Mouse (Mus musculus) frontal cortex, adult 2 months (tissue): Measurements from ENCODE around the gene Kndc1. TPM values are rescaled to one million over a fixed set of nuclear protein-coding genes. Genes with fewer than 3 reads are reported as not detected.
A peak's percentile ranks its signal among the peaks of the same experiment; 100 is the strongest.

Source experiments
- DNase-seq, 2 experiments: peaks; one replicate each; pipeline ENCODE4 v3.0.0; 2022; ENCODE audit warnings: low spot score in 1 of 2; ENCODE audit errors: extremely low spot score in 1 of 2
- polyA plus RNA-seq: library from polyadenylated mRNA; depleted of rRNA; stranded (reverse); fragments of >200 nt; gene quantifications from 2 replicates; pipeline ENCODE4 v1.2.3, GENCODE M21; 2012

Kndc1 gene
- polyA plus RNA-seq, 1 experiment: 29.7 TPM

DNA sequence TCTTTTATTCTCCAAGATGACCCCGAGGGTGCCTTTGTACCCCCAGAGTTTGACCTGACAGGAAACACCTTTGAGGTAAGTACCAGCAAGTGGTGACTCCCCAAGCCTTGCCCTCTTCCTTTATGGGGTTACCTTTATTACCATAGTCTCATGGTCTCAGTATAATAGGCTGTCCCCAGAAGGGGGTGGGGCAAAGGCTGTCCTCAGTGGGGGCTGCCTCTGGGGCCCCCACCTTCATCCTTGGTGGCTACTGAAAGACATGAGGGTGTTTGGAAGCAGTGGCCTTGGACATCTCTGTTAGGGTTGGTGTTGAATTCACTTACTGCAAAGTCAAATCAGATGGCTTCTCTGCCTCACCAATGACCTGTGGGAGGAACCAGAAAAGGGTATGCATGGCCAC, 7.5 kb downstream of the Kndc1 start:
- no peak for DNase-seq

DNA sequence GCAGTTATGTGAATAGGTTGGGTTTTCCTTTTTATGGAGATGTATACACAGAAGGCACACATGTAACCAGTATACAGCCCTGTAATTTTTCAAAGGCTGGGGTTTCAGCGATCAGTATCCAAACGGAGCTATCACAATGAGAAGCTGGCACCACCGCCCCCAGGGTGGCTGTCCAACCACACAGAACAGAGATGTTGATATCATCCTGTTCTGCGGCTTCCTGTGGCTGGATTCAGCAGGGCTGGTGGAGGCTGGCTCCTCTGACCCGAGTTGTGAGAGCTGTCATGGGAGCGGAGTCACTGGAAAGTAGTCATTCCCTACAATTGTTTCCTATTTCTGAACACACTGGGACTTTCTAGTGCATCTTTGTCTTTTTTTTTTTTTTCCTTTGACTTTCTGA, 10.8 kb downstream of the Kndc1 start:
- DNase-seq: no peak

DNA sequence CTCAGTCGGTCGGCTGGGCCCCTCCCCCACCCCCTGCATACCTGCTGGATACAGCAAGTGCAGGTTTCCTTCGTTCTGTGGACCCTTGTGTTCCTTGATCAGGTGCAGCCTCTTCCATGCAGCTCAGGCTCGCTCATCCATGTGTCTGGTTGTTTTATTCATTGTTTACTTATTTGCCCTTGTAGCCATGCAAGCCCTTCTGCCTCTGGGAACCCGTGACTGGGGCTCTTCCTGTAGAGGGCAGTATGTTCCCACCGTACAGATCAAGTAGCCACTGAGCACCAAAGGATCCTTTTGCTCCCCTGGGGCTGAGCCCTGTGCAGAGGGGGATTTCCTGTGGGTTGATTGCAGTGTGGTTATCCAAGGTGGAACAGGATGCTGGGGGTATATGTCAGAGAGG, 11.2 kb downstream of the Kndc1 start:
- peak in 1 of 2 experiments; percentile 55 for DNase-seq

DNA sequence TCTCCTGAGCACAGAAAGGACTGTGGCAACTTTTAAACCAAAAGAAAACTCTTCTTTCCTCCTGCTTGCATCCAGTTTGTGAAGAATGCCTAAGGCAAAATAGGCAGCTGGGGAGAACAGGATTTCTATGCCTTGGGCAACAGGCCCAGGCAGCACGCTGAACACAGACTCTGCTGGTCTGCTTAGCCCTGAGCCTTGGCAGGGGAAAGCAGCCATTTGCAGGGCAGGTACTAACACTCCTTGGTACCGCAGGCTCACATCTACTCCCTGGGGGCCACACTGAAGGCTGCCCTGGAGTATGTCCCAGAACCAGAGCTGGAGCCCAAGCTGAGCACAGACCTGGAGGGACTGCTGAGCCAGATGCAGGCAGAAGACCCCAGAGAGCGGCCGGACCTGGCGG, 13.7 kb downstream of the Kndc1 start:
- DNase-seq: no peak

DNA sequence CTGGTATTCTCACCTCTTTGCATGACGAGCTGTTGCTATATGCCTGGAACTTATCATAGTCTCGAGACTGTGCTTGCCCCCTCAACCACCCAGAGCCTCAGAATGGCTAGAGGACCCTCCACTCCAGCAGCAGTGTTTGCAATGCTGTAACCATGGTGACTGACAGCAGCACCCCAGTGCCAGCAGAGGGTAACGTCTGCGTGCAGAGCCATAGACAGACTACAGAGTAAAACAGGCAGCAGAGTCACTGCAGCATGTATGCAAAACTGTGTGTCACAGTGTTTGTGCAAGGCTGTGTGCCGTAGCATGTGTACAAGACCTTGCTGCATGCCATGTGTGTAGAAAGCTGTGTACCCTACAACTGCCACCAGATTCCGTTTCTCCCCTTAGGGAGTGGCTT, 15.0 kb downstream of the Kndc1 start:
- DNase-seq: no peak

DNA sequence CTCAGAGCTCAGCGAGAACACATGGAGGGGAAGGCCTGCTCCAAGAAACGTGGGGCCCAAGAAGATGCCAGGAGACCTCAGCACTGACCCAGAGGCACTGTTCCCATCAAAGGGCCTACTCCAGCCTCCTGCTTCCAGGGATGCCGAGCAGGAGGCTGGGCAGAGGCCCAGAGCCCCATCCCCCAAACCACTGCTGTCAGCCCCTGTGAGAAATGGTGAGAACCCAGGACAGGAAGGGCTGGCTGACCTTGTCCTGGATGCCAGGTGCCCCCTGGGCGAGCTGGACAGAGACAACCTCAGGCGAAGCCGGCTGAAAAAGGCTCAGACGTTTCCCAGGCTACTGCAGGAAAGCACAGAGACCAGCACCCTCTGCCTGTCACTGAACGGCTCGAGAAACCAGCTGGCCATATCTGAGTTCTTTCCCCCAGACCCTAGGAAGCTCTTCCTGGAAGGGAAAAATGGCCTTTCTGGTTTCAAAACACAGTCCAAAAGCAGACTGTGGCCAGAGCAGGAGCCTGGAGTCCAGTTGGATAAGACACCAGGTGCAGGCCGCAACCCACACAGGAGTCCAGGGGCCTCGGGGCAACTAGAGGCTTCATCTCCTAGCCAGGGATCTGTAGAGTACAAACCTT, 15.8 kb downstream of the Kndc1 start:
- DNase-seq: no peak

DNA sequence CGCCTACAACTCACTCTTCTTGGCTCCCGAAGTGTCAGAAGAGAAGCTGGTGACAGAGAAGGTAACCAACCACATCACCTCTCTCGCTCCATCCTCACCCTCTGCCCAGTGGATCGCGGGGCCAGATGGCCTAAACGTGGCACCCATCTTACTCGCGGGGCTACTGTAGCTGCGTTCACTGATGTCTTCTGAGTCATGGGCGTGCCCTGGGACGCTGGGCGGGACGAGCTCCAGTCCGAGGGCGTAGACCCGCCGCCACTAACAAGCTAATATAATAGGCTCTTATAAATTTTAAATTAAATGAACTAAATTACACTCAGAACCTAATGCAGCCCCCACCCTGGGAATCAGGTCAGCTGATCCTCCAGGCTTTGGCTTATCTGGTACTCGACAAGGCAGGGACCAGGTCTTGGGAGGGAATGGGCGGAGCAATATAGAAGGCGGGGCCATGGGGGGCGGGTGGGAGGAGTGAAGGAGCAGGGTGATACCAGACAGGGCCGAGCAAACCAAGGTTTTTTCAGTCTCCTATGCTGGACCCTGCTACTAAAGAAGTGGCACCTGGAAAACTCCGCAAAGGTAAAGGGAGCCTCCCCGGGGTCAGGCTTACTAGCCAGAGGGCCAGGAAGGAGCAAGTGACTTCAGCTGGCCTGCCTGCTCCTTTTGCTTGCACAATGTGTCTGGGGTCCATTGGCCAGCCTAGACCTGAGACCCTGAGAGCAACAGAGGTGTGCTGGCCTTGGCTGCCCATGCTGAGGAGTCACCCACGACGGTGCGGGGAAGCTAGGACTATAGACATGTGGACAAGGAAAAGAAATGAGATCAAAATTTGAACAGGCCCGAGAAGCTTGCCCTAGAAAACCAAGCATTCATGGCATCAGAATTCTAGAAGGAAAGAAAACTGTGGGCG, 19.9 kb downstream of the Kndc1 start:
- DNase-seq: no peak

DNA sequence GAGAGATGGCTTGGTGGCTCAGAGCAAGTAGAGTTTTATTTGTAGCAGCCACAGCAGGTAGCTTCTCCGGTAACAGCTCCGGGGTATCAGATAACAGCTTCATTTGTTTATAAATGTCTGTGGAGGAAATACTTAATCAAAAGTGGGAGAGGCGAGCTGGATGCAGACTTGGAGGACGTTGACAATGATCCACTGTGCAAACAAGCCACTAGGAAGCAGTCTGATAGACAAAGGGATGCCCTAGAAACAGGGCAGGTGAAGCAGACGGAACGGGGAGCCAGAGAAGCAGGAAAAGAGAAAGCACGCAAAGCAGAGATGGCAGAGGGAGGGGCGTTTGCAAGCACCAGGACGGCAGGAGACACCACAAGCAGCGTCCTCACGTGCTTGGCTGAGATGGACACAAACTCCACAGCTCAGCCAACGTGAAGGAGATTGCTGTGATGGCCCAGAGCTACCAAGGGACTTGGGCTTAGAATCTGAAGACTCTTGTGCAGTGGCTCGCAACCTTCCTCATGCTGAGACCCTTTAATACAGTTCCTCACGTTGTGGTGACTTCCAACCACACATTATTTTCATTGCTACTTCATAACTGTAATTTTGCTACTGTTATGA, 21.3 kb downstream of the Kndc1 start:
- DNase-seq: no peak

DNA sequence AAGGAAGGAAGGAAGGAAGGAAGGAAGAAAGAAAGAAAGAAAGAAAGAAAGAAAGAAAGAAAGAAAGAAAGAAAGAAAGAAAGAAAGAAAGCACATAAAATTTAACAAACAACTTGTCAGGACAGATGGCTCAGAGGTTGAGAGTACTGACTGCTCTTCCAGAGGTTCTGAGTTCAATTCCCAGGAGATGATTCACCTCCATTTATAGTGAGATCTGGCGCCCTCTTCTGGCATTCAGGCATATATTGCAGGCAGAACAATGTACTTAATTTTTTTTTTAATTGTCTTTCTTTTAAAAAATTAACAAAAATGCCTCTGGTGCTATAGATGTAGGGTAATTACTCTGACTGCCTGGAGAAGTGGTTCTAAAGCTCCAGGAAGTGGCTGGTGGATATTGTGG, 21.8 kb downstream of the Kndc1 start:
- no peak for DNase-seq

DNA sequence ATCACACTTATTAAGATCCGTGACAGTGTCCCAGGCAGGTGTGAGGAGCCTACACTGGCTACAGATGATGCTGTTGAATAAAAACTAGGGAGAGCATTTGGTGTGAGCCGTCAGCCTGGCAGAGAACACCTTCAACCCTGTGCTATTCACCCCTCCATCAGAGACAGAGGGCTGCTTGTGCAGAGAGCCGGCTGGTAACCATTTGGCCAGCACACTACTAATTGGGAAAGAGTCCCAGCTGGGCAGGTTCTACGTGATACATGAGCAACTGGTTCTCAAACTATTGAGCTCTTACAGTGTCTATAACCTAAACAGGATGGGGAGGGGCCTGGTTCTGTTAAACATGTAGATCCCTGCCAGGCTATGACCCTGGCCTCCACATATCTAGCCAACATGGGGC, 23.8 kb downstream of the Kndc1 start:
- DNase-seq: no peak

DNA sequence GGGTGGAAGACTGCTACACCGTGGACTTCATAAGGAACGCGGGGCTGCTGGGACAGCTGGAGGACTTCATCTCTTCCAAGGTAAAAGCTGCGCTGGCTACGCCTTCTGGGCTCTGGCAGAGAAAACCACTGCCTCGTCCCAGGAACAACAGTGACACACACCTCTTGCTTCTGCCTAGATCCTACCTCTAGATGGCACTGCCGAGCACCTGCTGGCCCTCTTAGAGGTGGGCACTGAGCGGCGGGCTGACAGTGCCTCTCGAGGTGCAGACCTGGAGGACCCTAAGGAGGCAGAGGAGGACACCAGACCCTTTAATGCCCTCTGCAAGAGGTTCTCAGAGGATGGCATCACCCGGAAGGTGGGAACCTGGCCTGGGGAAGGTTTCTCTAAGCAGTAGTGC, 36.2 kb downstream of the Kndc1 start:
- peak in 1 of 2 experiments; percentile 50 for DNase-seq

DNA sequence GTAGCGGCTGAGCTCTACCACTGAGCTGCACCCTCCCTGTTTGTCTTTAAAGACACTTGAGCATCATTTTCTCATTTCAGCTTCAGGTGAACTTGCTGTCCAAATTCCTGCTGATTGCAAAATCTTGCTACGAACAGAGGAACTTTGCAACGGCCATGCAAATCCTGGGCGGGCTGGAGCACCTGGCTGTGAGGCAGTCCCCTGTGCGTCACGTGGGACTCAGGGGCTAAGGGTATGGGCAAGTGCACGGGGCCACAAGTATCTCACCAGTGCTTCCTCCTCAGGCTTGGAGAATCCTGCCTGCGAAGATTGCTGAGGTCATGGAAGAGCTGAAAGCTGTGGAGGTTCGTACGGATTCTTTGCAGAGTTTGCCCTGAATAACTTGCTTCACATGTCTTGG, 42.2 kb downstream of the Kndc1 start:
- DNase-seq: no peak

DNA sequence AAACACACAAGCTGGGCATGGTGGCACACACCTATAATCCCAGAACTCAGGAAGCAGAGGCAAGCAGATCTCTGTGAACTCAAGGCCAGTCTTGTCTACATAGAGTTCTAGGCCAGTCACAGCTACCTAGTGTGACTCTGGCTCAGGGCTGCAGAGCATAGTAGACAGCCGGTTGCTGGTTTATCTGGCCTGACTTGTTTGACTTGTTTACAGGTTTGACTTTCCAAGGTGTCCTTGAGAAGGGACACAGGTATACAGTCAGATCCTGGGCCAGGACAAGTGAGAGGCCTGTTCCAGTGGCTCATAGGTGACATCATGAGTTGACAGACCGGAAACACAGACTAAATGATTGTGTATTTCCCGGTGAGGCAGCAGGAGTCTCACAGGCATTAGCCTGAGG, 42.6 kb downstream of the Kndc1 start:
- DNase-seq: no peak

DNA sequence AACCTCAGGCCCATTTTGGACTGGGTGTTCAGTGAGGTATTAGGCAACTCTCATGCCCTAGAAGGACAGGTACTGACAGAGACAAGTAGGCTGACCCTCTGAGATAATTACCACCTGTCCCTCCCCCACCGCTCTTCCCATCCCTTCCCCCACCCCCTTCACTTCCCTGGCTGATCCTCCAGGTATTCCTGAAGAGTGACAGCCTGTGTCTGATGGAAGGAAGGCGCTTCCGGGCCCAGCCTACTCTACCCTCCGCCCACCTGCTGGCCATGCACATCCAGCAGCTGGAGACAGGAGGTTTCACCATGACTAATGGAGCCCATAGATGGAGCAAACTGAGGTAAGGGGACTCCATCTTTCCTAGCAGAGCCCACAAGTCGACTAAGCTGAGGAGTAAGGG, 43.3 kb downstream of the Kndc1 start:
- no peak for DNase-seq

DNA sequence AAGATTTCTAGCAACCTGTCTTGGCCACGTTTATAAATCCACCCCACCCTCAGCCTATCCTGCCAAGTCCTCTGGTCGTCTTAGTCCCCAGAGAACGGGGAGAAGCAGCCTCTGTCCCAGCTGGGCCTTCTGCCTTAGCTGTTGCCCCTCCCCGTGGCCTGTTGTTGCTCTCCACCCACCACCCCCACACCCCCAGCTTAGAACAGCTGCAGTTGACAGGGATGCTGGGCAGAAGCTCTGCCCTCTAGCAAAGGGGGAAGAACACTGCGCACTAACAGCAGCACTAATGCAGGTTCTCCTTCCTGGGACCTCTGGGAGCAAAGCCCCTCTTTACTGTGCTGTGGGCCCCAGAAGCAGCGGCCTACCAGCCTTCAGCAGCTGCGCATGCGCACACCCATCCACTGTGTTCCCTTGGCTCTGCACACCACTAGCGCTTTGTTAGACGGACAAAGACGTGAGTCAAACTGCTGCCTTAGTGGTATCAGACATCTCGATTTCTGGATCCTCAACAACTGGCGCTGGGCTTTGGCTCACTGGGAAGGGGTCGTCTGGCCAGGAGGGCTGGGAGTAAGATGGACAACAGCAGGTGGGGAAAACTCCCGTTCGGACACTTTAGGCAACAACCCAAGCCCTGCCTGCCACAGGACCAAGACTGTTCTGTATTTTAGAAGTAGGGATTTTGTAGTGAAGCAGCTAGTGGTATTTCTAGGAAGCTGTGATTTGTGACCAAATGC, 46.1 kb downstream of the Kndc1 start:
- DNase-seq: no peak

DNA sequence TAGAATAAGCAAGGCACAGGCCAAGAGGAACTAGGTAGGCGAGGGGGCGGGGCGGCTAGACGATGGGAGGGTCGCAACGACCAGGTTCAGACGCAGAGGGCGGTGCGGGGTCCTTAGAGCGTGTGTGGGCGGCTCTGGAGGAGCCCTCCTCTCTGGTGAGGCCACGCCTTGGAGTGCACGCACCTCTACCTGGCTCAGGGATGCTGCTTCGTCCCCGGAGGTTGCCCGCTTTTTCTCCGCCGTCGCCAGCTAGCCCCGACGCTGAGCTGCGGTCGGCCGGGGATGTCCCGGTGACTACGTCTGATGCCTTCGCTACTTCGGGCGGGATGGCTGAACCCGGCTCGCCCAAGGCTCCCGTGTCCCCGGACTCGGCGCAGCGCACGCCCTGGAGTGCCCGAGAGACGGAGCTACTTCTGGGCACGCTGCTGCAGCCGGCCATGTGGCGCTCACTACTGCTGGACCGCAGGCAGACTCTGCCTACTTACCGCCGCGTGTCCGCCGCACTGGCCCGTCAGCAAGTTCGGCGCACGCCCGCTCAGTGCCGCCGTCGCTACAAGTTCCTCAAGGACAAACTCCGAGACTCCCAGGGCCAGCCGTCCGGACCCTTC, 49.3 kb downstream of the Kndc1 start, which contains the start of gene Utf1:
TSS of gene Utf1 (plus strand) at position 116 of the 608 bp plus-strand sequence.
- DNase-seq: peak in 1 of 2 experiments; percentile 4

DNA sequence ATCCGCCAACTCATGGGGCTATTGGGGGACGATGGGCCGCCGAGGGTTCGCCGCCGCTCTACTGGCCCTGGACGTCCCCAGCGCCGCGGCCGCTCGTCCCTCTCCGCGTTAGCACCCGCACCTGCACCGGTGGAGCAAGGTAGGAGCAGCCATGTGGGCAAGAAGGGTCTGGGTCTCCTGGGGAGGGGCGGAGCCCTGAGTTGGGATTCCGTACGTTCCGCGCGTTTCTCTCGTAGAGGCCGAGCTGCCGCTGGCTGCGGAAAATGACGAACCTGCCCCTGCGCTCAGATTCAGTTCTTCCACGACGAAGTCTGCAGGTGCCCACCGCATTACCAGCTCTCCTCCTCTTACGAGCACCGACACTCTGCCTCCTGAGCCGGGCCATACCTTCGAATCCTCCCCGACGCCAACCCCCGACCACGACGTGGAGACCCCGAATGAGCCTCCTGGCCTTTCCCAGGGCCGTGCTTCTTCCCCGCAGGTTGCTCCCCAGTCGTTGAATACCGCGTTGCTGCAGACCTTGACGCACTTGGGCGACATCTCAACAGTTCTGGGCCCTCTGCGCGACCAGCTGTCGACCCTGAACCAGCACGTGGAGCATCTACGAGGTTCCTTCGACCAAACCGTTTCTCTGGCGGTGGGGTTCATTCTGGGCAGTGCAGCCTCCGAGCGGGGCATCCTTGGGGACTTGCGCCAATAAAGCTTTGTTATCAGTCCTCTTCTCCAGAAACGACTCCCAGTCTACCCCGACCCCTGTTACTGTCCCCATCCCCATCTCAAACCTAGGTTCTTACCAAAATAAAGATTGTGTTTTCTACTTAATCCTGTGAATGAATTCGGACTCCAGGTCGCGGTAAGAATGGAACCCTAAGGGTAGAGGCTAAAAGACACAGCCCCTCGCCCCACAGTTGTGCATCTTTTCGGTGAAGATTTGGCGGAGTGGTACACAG, 50.1 kb downstream of the Kndc1 start:
- DNase-seq: no peak

DNA sequence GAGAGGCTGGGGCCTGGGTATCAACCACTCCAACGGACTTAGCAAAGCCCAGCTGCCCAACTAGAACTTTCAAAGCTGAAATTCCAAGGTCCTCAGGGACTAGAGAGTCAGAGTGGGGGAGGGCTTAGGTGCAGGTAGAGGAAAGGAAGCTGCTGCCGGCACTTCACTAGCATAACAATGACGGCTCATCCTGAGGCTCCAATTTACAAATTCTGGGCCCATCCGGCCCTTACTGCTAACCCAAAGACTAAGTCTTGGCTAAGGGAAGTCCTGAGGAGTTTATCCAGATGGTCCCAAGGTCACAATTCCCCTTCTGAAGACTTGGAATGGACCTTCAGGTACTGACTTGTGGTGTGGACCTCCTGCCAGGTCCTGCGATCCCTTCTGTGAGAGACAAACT, 51.0 kb downstream of the Kndc1 start:
- DNase-seq: no peak

DNA sequence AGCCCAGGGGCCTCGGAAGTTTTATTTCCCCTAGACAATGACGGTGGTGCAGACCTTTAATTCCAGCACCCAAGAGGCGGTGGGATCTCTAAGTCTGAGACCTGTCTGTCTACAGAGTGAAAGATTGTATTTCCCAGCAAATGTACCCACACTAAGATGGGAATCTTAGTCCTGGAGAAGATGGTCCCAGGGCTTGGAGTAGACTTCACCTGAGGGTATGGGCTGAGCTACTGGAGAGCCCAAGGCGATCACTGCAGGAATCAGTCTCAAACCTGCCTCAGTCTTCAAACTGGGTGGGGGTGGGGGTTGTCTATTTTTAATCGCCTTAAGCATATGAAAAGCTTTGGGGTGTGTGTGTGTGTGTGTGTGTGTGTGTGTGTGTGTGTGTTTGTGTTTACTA, 51.5 kb downstream of the Kndc1 start:
- no peak for DNase-seq
